Mouse (Mus musculus): Measurements from ENCODE around the gene Tm7sf2. TPM values are rescaled to one million over a fixed set of nuclear protein-coding genes. Genes with fewer than 3 reads are reported as not detected.

Tm7sf2 gene
- 10 to 100 TPM; 19.7 to 36.7 TPM for total RNA-seq (2021)
- long read RNA-seq, experiment 1, transcript Tm7sf2-201 (10 exons, 1,471 nt): major isoform, 8 of 13 reads
- long read RNA-seq, experiment 1, partial matches to known transcripts: 1 of 13 reads
- long read RNA-seq, experiment 1, other reads (novel, unspliced or antisense): 2 of 13 reads
- long read RNA-seq, experiment 2, transcript Tm7sf2-201 (10 exons, 1,471 nt): major isoform, 13 of 31 reads
- long read RNA-seq, experiment 2, partial matches to known transcripts: 14 of 31 reads
- long read RNA-seq, experiment 2, other reads (novel, unspliced or antisense): 4 of 31 reads

DNA sequence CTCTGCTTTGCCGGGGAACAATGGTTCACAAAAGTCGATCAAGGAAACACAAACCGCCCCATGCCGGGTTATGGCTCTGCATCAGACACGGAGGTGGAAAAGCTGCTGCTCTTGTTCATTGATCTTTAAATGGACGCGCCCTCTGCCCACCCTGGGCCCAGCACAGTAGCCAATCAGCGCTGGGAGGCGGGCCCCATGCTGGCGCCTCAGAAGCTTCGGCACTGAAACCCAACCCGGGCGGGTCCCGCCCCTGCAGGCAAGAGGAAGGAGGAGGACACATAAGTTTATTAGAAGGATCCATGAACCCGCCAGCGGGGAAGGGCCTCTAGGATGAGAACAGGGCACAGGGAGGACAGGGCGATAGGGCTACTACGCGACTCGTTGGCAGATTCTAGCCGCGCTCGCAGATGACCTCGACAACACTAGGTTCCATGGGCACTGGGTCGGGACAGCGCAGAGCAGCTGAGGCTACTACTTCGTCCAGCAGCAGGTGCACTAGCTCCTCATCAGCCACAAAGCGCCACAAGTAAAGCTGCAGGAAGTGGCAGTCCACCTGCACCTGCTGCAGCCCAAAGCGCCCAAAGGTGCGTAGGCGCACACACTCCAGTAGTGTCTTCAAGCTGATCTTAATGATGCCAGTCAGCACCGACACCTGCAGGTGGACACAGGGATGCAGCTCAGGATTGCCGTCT, at the start of gene Tm7sf2:
Tm7sf2 (minus strand) TSS at position 650 of the 692 bp plus-strand sequence.
- DNase-seq (ENCODE audit: low spot score in 2 of 2): peak; percentile 84 to 85

DNA sequence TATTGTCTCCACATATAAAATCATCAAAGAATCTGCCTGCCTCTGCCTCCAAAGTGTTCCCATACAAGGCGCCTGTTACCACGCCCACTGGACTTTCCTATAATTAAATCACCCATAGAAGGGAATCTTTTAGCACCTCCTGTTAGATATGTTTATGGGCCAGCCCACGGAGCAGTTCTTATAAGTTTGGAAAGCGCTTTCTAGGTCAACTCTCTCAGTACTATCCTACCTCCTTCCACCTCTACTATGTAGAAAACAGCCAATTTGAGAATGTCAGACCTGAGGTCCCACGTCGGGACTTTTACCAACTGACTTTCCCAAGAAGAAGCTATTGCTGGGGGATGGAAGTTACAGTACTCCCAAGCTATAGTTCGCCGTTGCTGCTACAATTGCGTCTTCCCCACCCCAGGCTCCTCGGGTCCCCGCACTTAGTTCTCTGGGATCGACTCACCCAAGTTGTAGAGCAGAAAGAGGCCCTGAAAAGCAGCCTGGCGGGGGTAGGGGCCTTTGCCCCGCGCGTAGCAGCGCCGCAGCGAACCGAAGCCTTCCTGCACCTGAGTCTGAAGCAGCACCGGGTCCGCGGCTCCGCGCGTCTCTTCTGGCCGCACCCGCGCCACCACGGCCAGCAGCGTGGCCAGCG, 49.3 kb upstream of the Tm7sf2 start:
- DNase-seq (ENCODE audit: low spot score in 2 of 2): peak in 1 of 2 experiments; percentile 61

DNA sequence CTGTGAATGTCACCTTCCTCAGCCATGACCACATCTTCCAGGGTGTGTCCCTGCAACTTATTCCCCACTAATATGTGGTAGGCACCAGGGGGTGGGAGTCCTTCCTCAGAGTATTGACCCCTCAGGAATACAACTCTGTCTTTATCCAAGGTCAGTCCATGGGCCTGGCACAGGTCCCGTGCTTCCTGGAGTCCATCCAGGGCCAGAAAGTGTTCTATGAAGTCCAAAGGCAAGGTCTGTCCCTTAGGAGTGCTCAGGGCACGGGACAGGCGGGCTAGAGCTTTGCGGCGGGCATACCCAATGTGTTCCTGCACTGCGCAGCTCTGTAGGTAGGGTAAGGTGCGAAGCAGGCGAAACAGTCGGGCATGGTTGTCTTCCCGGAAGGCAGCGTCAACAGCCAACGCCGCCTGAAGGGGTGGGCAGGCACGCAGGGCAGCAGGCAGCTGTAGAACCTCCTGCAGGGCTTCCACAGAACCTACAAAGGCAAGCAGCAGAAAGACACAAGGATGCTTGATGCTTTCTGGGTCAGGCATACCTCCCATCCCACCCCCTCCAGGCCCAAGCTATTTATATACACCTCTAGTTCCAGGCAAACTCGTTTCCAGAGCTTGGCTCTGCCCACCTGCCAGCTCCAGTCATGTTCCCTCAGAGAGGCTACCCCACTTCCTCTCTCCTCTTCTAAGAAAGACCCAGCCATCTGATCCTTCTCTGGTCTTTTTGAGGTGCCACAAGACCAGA, 48.1 kb upstream of the Tm7sf2 start:
- no peak for DNase-seq (ENCODE audit: low spot score in 2 of 2)

DNA sequence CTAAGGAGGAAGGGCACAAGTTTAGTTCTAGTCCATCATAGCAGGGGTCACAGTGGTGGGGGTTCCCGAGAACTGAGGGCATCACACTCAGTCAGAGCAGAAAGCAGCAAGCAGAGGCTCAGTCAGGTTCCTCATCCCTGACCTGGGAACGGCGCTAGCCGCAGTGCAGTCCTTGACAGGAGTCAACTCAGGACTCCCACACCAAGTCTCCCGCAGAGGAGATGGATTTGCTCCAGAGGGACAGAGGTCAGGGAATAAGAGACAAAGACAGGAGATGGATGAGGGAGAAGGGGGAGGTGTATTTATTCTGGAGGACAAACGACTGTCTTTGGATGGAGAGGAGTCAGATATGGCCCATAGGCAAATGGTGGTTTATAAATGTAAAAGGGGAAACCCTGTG, 44.9 kb upstream of the Tm7sf2 start:
- DNase-seq (ENCODE audit: low spot score in 2 of 2): no peak

DNA sequence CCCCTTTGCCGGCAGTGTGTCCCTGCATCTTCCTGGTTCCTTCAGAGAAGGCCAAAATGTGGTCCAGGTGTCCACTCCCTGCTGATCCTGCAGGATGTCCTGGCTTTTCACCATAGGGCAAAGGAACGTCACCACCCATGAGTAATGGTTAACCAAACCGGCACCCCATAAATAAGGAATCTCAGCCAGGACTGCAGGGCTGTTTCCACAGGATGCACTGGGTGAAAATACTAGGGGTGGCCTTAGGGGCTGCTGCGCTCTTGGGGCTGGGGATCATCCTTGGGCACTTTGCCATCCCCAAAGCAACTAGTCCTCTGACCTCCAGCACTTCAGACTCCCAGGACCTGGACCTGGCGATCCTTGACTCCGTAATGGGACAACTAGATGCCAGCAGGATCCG, 37.4 kb upstream of the Tm7sf2 start, which contains the start of gene Naaladl1:
Naaladl1 (plus strand) TSS at position 197 of the 400 bp plus-strand sequence.
- DNase-seq (ENCODE audit: low spot score in 2 of 2): no peak

DNA sequence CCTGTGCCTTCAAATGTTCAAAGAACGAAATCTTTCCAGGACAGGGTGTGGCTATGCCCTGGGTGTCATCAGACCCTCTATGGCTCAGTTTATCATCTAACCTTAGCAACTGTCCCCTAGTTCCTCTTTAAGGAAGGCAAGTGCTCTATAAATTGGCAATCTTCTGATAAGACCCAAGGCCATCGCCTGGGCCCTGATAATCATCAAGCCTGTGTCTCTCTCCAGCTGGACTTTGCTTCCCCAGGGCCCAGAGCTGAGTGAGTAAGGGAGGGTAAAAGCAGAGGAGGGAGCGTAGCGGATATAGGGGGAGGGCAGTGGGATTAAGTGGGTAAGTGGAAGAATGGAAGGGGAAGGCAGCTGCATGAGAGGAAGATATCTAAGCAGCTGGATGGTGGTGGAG, 36.3 kb upstream of the Tm7sf2 start:
- no peak for DNase-seq (ENCODE audit: low spot score in 2 of 2)

DNA sequence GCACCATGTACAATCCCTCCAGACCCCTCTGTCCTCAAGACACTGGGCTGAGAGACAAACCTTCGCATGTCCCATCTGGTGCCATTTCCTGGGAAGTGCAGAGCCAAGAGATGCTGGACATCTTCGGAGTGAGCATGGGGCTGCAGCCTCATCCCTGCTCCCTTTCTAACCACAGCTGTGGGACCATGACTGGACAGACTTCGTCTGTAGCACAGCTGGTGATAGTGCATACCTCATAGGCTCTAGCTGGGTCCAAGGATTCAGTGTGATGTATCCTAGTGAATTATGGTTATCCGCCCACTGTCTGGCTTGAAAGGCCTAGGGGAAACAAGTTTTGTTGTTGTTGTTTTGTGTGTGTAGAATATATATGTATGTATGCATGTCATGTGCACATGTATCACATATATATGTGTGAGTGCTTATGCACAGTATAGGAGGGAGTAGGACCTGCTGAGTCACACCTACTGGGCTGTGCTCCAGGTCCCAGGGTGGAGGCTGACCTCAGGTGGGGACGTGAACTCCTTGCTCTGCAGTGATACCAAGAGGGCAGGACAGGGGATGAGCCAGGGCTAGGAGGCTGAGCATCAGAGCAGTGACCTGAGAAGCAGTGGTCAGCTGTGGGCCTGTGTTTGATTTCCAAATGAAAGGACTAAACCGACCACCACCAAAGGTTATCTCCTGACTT, 34.1 kb upstream of the Tm7sf2 start:
- DNase-seq (ENCODE audit: low spot score in 2 of 2): no peak

DNA sequence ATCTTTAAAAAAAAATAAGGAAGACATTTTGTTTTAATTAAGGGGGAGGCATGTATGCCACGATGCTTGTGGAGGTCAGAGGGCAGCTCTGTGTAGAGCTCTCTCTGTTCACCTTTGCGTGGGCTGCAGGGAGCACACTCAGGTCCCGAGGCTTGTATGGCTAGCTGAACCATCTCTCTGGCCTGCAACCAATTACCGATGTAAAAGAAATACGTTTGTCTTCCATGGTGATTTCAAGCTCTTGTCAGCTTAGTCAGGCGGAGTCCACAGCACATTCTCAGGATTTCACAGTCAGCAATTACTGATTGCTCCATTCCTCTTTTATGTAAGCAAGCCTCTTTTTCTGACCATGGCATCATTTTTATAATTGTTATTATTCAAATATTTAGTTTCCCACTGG, 33.0 kb upstream of the Tm7sf2 start:
- DNase-seq (ENCODE audit: low spot score in 2 of 2): no peak

DNA sequence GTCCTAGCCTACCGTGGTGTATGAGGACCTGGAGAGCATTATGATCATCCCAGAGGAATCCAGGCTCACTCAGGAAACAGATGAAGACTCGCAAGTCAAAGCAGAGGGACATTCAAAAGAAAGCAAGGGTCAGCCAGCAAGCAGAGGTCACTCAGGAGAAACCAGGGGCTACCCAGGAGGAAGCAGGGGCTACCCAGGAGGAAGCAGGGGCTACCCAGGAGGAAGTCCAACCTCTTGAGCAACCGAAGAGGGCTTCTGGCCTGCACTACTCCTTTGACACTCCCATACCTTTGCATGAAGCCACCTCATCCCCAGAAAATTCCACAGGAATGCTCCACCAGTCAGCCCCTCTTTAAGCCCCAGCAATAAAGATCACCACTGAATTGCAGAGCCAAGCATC, 29.7 kb upstream of the Tm7sf2 start:
- no peak for DNase-seq (ENCODE audit: low spot score in 2 of 2)

DNA sequence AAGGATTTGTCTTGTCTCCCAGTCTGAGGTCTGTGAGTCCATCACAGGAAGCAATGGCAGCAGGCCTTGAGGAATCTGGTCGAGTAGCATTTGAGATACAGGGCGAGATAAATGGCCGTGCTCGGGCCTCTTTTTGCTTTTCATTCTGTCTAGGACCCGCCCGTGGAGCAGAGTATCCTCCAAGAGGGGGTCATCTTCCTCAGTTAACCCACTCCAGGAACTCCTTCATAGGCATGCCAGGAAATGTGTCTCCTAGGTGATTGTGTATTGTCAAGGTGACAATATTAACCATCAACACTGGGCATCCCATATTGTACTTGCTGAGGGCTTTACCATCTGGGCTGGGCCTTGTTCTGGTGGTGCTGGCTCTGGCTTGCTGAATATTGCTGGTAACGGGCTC, 25.9 kb upstream of the Tm7sf2 start, which contains the start of gene AC131692.1:
AC131692.1 (plus strand) TSS at position 301 of the 400 bp plus-strand sequence.
- DNase-seq (ENCODE audit: low spot score in 2 of 2): no peak

DNA sequence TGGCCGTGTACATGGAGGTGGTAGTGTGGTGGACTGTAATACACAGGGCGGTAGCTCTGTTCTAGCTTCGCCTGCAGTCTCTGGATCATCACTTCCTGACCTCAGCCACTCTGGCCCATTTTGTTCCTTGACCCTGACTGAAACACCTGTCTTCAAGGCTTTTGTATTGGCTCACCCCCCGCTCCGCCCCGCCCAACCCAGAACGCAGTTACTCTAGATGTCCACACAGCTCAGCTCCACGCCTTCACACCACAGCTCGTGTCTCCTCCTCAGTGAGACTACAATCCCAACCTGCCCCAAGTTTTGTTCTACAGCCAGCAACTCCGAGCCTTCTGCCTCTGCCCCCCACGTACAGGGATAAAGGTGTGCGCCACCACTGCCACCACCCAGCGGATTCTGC, 20.7 kb upstream of the Tm7sf2 start:
- DNase-seq (ENCODE audit: low spot score in 2 of 2): no peak

DNA sequence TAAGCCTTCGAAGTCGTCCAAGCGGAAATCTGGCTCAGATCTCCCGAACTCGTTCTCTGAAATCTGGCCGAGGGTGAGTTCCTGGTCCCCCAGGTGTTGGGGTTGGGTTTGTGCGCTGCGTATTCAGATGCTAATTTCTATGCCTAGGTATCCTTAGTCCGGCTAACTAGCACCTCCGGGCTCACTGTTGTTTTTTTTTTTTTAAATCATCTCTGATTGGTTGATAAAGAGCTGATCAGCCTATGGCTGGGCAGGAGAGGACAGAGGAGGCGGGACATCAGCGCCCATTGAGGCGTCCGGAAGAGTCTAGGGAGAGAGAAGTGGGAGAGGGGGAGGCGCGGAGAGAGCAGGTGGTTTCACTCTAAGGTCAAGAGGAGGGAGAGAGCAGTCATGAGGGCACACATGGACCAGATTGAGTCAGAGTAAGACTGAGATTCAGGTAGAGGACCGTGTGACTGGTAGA, 17.3 kb upstream of the Tm7sf2 start:
- DNase-seq (ENCODE audit: low spot score in 2 of 2): peak in 1 of 2 experiments; percentile 22

DNA sequence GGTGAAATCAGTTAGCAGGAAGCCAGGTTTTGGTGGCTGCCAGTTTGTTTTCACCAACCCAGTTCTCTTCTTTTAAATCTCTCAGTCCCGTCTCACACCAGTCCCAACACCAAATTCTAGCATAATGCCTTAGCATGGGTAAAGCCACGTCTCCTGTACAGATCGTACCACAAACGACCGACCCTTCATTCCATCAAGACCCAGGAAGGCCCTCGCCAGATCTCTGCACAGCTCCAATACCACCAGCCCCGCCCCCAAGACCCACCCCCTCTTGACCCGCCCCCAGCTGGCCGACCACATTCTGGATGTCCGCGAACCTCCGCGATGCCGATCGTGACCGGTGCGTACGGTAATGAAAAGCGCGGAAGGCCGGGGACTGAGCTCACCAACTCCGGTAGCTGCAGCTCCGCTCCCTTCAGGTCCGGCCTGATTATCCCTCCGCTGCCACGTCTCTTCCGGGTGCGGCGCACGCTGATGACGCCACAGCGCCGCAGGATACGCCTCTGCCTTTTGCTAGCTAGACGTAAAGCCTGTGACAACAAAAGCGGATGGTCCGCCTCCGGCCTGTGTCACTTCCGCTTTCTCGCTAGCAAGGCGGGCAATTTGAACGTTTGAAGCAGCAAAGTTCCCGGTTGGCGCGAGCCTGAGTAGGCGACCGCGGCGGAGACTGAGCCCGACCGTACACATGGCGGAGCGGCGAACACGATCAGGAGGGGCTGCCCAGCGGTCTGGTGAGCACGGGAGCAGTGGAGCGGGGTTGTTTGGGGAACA, 16.5 kb upstream of the Tm7sf2 start, which contains the start of the genes Zfpl1 and Cdca5:
Zfpl1 (minus strand) TSS at position 479 of the 771 bp plus-strand sequence.
Cdca5 (plus strand) TSS at position 506 of the 771 bp plus-strand sequence.
- peak; percentile 91 to 95 for DNase-seq (ENCODE audit: low spot score in 2 of 2)

DNA sequence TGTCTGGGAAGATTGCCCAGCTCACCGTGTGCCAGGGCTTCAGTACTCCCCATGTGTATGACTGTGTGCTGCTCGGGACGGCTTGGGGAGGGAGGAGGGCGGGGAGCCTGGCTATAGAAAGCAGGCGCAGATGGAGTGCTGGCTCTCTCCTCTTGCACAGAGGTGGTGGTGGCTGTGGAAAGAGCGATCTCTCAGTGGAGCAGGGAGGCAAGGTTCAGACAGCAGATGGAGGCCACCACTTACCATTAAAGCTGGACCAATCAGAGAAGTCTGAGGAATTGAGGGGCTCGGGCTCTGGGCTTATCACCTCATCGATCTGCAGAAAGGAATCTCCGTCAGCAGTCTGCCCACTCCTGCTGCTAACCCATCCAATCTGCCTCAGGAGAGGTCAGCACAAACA, 14.0 kb upstream of the Tm7sf2 start, which contains the start of gene Gm28374:
Gm28374 (minus strand) TSS at position 101 of the 400 bp plus-strand sequence.
- DNase-seq (ENCODE audit: low spot score in 2 of 2): no peak

DNA sequence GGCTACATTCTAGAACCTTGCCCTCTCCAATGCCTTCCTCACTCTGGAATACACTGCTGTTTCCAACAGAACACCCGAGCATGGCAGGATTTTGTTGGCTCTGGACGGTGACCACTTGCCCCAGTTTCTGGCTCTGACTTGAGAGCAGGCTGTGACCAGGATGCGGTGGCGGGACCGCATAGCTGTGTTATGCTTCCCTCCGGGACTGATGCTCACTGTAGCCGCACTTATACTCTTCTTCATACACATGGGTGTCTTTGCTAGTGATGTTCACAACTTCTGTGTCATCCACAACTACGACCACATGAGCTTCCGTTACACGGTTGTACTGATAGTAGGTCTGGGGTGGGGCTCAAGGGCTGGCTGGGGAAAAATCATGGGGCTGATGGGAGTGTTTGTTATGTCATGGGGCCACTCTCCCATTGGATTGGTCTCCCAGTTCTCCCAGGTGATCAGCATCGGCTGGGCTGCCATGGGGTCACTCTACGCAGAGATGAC, 11.9 kb upstream of the Tm7sf2 start, which contains the start of gene Tmem262:
Tmem262 (plus strand) TSS at position 51 of the 498 bp plus-strand sequence.
- no peak for DNase-seq (ENCODE audit: low spot score in 2 of 2)

DNA sequence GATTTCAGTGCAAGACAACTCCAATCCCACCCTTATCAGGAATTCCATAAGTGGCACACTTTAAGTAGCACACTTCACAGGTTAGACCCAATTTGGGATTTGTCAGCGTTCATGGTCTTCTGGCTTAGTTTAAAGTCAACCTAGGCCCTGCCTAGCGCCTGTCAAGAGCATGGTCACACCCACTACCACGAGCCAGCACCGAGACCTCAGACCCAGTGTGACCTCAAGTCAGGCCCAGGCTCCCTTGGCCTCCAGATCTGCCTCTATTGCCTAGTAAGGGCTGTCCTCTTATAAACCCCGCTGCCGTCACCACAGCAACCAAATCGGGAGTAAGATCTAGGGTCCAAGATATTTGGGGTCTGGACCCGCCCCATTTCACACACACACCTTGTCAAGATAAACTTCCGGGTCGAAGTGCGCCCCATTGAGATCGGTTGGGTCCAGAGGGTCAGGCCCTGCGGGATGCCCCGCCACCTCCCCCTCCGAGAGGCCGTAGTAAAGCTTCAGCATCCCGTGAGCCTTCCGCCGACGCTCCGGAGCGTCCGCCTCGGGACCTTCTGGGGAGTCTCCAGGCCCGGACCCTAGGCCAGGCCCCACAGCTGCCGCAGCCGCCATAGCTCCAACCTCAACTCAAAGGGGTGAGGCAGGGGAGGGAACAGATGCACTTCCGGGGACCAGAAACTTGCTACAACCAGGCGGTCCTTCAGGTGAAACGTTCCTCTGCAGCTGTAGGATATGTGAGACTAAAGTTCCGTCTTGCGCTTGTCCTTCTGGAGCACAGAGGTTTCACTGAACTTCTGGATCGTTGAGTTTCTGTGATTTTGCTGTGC, 8.6 kb upstream of the Tm7sf2 start, which contains the start of gene Vps51:
Vps51 (minus strand) TSS at position 668 of the 830 bp plus-strand sequence.
- DNase-seq (ENCODE audit: low spot score in 2 of 2): peak; percentile 74 to 78

DNA sequence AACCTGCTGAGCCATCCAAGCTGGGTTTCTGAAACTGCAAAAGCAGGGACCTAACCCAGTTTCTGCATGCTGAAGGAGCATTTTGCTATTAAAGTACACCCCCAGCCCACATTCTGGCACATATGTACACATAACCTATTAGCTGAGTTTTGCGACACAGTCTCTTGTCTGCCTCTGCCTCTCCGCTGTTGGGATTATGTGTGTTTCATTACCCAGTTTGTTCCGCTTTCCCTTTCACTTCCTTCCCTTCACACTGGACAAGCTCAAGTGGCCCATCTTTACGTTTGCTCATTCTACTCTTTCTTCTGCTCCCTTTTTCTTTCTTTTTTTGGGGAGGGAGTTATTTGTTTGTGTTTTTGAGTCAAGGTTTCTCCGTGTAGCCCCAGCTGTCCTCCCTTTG, 5.7 kb upstream of the Tm7sf2 start:
- peak in 1 of 2 experiments; percentile 9 for DNase-seq (ENCODE audit: low spot score in 2 of 2)

DNA sequence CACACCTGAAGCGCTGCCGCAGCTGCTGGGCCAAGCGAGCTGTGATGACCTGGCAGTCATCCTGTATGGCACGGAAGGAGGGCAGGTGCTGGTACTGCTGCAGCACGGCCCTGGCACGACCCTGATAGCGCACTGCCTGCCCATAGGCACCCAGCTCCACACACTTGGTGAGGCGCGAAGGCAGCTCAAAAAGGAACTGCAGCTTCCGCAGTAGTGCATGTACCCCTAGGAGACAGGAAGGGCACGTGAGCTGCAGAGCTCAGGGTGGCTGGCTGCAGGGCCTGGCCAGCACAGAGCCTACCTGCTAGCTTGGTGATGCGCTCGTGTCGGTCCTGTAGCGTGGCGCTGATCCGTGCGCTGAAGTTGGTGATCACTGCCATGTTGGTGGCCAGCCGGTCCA, 3.1 kb upstream of the Tm7sf2 start:
- no peak for DNase-seq (ENCODE audit: low spot score in 2 of 2)

Measured in adrenal gland, adult 18-20 months (tissue).